Mouse (Mus musculus) lung, postnatal 10 days (tissue): Measurements from ENCODE around the gene Cops3.
"Not testable (repeated sequence)": the region's sequence is repeated elsewhere in the genome, so short reads cannot be mapped to it uniquely, and the experiment has no call there.

Experiments
- DNase-seq: peaks from one replicate; pipeline ENCODE4 v3.0.0; 2021

Cops3 gene

DNA sequence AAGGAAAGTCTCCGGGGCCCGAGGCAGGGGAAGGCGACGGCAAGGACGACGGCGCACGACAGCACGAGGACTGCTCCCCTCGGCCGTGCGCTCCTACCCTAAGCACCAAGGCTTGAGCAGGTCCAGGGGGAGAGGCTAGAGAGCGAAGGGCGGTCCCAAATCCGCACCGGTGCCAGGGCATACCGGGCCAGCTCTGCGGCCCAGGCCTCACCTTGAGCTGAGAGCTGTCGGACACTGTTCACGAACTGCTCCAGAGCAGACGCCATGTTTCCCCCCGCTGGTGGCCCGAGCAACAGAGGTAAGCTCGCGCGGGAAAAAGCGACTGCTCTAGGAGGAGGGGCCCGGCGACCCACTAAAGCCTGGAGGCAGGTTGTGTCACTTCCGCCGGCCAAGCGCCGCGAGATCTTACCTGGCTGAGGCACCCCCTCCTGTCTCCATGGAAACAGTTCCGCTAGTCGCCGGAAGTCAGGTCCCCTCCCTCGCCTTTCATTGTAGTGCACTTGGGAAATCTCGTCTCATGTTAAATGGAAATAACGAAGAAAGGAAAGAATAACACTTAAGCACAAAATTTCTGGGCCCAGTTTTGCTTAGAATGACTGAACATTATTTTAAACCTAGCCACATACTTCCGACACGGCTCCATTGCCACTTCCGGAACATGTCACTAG is at the start of gene Cops3:
Gene Cops3 (minus strand): TSS at position 380 of the 668 bp plus-strand sequence.
- DNase-seq, result peak; percentile 98

DNA sequence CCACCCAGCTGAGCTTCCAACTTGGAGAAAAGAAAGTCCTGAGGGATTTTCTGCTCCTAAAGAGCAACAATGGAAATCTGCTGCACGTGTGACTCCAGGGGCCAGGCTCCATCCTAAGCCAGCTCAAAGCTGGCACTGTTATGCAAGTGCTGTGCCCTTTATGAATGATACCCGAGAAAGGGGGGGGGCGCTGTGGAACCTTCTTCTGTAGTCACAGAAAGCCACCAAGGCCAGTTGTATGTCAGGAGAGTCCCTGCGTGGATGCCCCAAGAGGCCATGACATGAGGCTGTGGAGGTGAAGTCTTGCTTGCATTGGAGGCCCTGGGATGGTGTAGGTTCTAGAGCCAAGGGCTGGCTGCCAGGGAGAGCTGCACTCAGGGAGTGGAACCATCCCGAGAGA is 48.5 kb upstream of the Cops3 start:
- no peak for DNase-seq

DNA sequence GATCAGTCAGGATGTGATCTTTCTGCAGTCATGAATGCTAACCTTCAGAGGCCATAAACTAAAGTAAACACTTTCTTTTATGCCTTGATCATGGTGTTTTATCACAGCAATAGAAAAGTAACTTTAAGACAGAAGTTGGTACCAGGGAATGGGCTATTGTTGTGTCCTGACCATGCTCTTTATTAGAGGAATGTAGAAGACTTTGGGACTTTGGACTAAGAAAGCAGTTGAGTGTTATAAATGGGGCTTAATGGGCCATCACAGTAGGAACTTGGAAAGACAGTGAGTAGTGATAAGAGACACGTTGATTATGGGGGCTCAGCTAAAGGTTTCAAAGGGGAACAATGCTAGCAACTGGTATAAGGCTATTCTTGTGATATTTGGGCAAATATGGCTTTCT is 47.3 kb upstream of the Cops3 start:
- DNase-seq, result no peak

DNA sequence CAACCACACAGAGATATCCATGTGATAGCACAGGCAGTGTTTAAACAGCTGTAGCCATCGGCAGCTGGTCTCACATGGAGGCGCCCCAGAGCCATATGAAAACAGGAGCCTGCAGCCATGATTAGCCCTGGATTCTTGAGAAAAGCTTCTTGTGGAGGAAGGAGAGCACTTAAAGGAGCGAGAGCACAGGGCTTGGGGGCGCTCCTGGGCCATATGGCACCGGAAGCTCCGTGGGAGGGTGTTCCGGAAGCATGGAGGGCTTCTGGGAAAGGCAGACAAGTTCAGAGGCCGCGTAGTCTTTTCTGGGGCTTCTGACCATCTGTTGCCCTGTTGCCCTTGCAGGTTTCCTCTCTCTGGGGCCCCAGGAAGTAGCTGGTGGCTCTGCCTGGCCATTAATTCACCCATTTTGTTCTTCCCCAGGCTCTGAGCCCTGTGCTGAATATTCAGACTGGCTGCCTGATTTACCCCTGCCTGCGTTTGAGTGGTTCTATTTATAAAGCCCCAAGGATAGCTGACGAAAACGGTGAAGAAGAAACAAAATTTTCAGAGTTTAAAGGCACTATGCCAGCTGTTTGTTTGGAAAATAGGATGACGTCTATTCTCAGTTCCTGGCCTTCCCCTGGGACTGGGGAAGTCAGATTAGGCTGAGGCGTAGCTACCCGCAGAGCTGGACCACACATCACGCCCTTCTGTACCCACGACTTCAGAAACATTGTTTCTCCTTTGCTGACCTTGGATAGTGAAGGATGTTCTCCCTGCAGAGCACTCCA is 45.8 kb upstream of the Cops3 start:
- DNase-seq, result peak; percentile 52

DNA sequence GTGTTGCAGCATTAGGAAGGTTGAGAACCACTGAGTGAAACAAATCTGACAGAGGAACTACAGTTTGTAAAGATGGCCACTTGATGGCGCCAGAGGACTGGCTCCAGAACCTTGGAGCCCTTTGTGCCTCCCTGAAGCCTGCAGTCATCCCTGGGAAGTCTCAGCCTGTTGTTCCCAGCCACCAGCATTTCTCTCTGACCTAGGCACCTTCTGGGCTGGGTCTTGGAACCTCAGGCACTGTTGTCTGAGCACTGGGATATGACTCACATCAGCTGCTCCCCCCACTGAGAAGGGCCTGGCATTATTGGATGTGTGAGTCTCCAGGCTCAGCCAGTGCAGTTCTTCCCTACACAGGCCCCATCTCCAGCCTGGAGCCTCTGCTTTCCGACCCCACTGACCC is 40.4 kb upstream of the Cops3 start:
- peak; percentile 85 for DNase-seq

DNA sequence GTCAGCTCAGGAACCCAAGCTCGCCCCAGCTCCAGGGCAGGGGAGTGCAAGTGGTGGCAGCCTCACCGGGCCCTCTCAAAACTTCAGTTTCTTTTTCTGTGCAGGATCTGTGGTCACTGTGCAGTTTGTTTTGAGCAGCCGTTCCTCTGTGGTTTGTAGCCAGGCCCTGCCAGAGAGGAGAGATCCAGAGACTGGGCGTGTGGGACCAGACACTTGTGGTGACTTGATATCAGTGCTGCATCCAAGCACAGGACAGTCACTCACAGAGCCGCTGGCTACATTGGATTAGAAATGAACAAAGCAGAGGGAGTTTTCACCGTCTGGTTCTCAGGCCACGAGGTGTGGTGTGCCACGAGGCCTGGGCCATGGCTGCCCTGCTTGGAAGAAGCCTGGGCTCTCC is 32.5 kb upstream of the Cops3 start:
- no peak for DNase-seq

DNA sequence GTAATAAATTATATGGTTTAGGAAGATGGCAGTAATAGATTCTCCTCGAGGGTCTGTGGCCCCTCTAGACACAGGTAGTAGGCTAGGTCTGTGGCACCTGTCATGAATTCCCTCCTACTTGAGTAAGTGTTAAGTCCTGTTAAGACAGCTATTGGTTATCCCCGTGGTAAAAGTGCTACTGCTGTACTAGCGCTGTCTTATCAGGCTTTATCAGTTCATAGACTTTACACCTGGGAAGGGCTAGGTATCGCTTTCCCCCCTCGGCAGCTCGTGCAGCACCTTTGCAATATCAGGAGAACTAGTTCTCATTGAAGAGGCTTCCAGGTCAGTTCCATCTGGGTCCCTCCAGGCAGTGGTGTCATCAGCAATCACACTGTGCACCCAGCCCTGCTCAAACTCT is 24.7 kb upstream of the Cops3 start:
- DNase-seq, result no peak

DNA sequence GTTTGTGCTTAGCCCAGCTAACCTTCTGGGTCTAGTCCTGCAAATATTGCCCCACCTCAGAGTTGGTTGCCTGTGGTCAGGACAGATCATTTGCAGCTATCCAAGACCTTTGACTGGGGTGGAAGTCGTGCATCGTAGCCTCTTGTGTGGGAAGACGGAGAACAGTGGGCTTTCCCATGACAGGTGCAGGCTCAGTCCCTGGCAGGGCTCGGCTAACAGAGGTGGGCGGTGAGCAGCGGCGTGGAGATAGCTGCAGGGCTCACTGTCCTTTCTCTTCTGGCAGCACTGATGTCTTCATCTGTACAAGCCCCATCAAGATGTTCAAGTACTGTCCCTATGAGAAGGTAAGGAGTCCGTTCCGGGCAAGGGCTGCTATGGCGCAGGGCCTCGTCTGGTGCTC is 20.8 kb upstream of the Cops3 start:
- no peak for DNase-seq

DNA sequence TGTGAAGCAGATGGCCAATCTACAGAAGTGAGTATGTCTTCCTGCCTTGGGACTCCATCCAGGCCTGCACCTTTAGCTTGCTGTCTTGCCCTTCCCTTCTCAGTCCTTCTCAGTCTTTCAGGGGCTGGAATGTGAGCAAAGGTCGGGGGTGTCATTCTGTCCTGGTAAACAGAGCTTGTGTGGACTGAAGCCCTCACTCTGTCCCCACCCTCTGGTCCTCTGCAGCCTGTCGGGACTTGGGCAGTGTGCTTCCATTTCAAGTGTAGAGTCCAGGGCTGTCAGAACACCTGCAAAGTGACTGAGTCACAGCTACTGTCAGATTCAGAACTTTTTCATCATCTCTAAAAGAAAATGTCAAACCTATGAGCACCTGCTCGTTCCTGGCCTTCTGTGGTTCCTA is 13.2 kb upstream of the Cops3 start:
- DNase-seq, result no peak

DNA sequence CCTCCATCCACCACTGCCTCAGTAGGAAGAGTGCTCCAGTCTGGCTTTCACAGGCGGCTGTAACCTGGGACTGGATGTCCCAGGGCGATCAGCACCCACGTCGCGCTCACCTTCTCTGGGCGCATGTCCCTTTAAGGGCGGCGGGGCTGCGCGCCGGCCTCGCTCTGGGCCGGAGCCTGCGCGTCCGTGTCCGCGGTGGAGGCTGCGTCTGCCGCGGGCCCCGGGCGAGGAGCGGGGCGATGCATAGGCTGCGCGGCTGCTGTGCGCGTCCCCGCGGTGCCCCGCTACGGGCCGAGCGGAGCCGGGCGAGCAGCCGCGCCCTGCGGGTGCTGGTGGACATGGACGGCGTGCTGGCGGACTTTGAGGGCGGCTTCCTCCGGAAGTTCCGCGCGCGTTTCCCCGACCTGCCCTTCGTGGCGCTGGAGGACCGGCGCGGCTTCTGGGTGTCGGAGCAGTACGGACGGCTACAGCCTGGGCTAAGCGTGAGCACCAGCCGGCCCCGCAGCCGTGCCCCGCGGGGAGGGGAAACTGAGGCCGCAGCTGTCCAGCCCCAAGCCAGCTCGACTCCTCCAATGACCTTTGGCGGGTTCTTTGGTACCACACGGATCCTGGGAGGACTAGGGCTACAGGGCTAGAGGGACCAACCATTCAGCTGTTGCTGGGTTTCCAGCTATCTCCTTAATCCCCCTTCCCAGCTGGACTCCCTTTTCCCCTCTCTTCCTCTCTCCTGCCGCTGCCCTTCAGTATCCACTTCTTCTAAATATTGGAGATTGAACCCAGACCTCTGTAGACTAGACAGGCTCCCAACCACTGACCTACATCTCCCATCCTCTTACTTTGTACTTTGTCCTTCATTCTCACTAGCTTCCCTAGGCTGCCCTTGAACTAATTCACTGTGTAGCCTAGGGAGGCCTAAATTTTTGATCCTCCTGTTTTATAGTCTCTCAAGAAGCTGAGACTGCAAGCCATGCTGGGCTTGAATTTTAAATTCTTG is 8.6 kb upstream of the Cops3 start:
- peak; percentile 87 for DNase-seq

DNA sequence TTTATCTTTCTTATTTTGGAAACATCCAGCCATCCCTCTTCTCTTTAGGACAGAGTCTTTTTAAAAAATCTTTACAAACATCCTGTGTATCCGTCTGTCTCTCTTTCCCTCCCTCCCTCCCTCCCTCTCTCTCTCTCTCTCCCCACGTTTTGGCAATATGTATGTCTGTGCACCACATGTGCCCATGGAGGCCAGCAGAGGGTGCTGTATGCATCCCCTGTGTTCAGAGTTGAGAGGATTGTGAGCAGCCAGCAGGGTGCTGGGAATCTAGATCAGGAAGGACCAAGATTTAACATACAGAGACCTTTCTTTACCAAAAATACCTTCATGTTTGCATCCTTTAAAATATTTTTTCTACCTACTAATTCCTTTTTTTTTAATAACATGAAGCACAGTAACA is 7.5 kb upstream of the Cops3 start:
- DNase-seq, result peak; percentile 68

DNA sequence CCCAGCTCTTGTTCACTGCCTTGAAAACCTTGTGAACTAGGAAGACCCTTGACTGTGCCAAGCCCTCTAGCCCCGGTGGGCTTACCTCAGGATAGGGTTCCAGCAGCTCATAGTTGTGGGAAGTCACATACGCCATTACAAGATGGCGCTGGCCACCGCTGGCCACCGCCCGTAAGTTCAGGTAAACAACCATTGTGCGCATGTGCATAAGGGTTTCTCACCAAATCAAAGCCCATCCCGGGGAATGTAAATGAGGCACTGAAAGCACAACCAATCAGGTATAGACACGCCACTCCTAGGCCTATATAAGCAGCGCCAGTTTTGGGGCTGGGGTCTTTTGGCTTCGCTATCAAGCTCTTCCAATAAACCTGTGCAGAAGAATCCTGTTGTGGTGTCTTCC is 6.7 kb upstream of the Cops3 start:
- DNase-seq, result no peak

DNA sequence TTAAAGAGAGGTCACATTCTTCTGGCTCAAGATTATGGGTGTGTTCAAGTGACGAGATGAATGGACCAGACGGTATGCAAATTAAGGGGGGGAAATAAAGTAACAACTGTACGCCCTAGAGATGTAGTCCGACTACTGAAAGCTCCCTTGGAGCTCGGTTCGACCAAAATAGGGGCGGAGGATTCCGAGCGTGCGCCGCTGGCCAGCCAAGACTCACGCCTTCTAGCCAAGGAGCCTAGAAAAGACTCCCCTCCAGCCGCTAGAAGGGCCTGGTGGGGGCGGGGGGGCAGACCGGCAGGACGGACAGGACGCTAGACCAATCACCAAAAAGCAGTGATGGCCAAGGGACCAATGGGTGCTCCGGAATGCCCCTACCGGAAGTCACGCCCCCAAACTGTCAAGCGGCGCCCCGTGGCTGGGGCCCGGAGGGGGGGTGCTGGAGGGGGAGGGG is 605 bp downstream of the Cops3 start, which contains the start of gene Nt5m:
Gene Nt5m (plus strand): TSS at position 440 of the 451 bp plus-strand sequence.
- peak; percentile 96 for DNase-seq

DNA sequence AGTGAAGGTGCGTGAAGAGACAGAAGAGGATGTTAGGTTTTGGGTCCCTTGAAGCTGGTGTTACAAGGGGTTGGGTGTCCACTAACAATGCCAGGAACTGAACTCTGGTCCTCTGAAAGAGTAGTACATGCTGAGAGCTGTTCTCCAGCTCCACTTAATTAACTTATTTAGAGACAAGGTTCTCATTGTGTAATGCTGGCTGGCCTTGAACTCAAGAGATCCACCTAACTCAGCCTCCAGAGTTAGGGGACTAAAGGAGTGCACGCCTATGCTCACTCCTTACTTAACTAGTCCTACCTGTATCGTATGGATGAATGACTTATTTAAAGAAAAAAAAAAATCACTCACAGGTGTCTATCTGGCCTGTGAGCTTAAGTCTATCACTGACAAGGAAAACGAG is 1.2 kb downstream of the Cops3 start:
- DNase-seq, result no peak

DNA sequence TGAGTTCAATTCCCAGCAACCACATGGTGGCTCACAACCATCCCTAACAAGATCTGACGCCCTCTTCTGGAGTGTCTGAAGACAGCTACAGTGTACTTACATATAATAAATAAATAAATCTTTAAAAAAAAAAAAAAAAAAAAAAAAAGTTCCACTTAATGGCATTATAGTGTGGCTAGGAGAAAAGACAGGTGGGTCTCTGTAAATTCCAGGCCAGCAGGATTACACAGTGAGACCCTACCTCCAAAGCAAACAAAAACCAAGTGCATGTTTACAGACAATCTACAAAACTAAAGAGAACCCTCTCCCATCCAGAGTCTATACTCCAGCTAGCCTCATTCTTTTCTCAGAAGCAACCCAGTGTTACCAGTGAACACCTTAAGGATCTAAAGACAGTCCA is 1.8 kb downstream of the Cops3 start:
- DNase-seq, result not testable (repeated sequence)

DNA sequence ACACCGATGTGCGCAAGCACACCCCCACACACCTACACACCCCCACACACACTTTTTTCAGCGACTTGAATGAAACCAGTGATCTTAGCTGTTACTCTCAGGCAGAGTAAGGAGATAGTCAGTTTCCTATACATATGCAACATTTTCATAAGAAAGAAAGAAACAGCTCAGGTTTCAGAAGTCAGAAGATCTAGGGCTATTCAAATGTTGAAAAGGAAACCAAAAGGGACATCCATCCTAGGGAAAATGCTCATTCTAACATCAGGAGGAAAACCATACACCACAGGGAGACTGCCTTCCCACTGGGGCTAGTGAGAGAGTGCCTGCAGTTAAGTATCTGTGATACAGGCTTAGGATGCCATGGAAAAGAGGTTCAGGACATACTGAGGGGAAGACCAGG is 18.0 kb downstream of the Cops3 start:
- DNase-seq, result no peak

DNA sequence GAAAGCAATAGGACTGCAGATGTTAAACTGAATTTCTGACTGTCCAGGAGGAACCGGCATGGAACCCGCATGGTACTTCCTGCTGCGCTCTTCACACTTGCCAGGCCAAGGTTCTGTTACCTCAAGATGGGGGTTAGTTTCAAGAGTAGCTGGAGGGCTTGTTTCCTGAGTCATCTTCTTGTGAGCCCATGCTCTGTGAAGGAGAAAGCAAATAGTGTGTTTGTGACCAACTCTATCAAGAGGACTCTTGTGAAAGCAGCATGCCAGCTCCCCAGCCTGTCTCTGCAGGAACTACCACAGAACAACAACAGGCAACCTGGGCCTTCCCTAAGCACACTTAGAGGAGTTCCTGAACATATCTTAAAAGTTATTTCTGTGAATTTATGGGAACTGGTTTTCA is 21.7 kb downstream of the Cops3 start:
- DNase-seq, result no peak

DNA sequence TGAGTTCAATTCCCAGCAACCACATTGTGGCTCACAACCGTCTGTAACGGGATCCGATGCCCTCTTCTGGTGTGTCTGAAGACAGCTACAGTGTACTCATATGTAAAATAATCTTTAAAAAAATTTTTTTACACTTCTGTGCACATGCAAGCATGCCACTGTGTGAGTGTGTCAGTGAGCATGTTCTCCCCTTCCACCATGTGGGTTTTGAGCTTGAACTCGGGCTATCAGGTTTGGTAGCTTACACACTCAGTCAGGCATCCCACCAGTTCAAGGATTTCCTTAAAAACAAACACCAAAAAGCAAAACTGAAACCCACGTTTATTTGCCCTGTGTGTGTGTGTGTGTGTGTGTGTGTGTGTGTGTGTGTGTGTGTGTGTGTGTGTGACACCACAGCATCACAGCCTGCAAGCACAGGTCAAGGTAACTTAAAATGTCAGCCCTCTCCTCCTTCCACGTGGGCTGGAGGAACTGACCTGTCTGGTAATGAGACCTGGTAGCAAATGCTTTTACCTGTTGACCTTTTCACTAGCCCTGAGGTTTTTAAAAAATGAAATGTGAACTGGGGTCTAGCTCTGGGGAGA is 24.1 kb downstream of the Cops3 start:
- DNase-seq, result no peak

DNA sequence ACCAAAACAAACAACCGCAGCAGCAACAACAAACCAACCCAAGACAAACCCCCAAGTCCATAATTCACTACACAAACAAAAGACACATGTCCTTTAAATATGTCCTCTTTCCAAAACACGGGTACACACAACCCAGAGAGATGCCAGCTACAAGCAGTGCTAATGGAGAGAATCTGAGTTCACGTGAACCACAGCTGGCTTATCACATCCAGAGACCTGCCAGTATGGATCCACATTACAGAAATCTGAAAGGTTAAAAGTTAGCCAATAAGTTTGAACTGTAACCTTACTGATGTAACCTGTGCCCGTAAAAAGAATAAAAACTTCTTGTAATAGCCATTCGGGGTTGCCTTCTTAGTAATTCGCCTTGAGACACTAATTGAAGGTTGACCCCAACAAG is 24.7 kb downstream of the Cops3 start:
- no peak for DNase-seq

DNA sequence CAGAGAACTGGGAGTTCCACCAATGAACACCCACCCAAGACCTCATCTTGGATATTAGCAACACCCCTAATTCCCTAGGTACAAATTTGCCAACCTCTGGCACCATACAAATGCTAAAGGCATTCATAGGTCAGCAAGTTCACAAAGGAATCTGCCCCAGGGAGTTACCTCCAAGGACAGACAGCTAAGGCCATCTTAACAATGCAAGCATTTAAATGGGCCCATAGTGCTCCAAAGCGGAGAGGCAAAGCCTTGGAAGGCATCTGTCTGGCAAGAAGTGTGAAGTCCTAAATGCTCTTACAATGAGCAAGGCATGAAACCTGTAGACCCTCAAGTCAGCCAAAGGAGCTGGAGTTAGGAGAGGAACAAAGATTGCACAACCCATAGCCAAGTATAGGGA is 25.3 kb downstream of the Cops3 start:
- no peak for DNase-seq

DNA sequence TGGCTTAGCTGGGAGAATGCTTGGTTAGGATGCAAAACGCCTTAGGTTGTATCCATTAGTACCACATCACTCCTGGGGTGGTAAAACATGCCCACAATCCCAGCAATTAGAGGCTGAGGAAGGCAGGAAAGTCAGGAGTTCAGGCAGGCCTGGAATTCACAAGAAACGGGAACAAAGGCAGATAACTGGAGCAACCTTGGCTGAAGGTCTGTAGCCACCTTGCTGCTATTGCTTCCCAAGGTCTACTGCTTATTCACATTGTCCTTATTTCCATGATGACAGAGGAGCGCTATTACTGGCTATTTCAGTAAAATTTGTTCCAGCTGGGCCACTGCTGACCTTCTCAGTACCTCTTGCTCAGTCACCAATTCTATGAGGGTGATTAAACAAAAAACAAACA is 26.4 kb downstream of the Cops3 start:
- DNase-seq, result no peak

DNA sequence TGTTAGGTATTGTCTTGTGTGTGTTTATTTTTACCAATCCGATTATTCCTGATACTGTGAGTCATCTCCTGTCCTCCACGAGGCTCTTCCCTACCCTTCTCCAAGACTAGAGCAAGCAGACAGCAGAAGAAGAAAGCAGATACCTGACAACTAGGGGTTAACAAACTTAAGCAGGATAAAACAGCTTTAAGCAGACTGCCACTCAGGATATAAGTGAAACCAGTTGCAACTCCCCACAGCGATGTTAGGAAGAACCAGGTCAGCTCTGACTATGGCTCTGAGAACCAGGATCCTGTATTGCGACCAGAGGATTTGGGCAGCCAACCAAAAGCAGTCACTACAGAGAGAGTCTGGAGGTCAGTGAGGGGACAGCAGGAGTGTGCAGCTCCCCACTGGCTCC is 28.4 kb downstream of the Cops3 start:
- DNase-seq, result no peak
